Mouse (Mus musculus) cerebellum, postnatal 4 days (tissue): ENCODE measurements around the gene St6galnac3.
A peak's percentile ranks its signal among the peaks of the same experiment; 100 is the strongest.
"Not testable (repeated sequence)": the region's sequence is repeated elsewhere in the genome, so short reads cannot be mapped to it uniquely, and the experiment has no call there.

Source experiments
- DNase-seq, 2 experiments: peaks; one replicate each; pipeline ENCODE4 v3.0.0; 2022; ENCODE audit warnings: low spot score in 2 of 2, mixed read lengths in 1 of 2

St6galnac3 gene

GRCm38 (mm10) chr3:153724701-153725668, at the start of gene St6galnac3:
St6galnac3 (minus strand) TSS chr3:153725174.
- peak; percentile 78 to 80 for DNase-seq

- no peak for DNase-seq
Measured at GRCm38 (mm10) chr3:153774568-153774967, 49.6 kb upstream of the St6galnac3 start.

- no peak for DNase-seq
Measured at GRCm38 (mm10) chr3:153771479-153771878, 46.5 kb upstream of the St6galnac3 start.

- DNase-seq = no peak
Measured at GRCm38 (mm10) chr3:153770573-153770972, 45.6 kb upstream of the St6galnac3 start.

GRCm38 (mm10) chr3:153769220-153769619, 44.2 kb upstream of the St6galnac3 start:
- DNase-seq = no peak

- DNase-seq = no peak
Measured at GRCm38 (mm10) chr3:153765171-153765570, 40.2 kb upstream of the St6galnac3 start.

GRCm38 (mm10) chr3:153764760-153765159, 39.8 kb upstream of the St6galnac3 start:
- no peak for DNase-seq

GRCm38 (mm10) chr3:153761171-153761570, 36.2 kb upstream of the St6galnac3 start:
- DNase-seq = no peak

GRCm38 (mm10) chr3:153759269-153759668, 34.3 kb upstream of the St6galnac3 start:
- DNase-seq = no peak

- no peak for DNase-seq
Measured at GRCm38 (mm10) chr3:153756500-153756996, 31.6 kb upstream of the St6galnac3 start.

- DNase-seq = not testable (repeated sequence)
Measured at GRCm38 (mm10) chr3:153755785-153756326, 30.9 kb upstream of the St6galnac3 start.

- no peak for DNase-seq
Measured at GRCm38 (mm10) chr3:153751435-153751834, 26.5 kb upstream of the St6galnac3 start.

- no peak for DNase-seq
Measured at GRCm38 (mm10) chr3:153749359-153749758, 24.4 kb upstream of the St6galnac3 start.

- DNase-seq = no peak
Measured at GRCm38 (mm10) chr3:153748293-153748692, 23.3 kb upstream of the St6galnac3 start.

- DNase-seq = no peak
Measured at GRCm38 (mm10) chr3:153745099-153745498, 20.1 kb upstream of the St6galnac3 start.

- DNase-seq = no peak
Measured at GRCm38 (mm10) chr3:153744447-153744846, 19.5 kb upstream of the St6galnac3 start.

- no peak for DNase-seq
Measured at GRCm38 (mm10) chr3:153741800-153742199, 16.8 kb upstream of the St6galnac3 start.

GRCm38 (mm10) chr3:153739351-153739750, 14.4 kb upstream of the St6galnac3 start:
- DNase-seq = no peak

GRCm38 (mm10) chr3:153738421-153738820, 13.4 kb upstream of the St6galnac3 start:
- DNase-seq = no peak

GRCm38 (mm10) chr3:153736756-153737280, 11.8 kb upstream of the St6galnac3 start:
- no peak for DNase-seq

- no peak for DNase-seq
Measured at GRCm38 (mm10) chr3:153735796-153736549, 11.0 kb upstream of the St6galnac3 start.

- no peak for DNase-seq
Measured at GRCm38 (mm10) chr3:153734741-153735140, 9.8 kb upstream of the St6galnac3 start.
